Mouse (Mus musculus): Measurements from ENCODE around the gene D130043K22Rik. TPM values are rescaled to one million over a fixed set of nuclear protein-coding genes. Genes with fewer than 3 reads are reported as not detected.
A peak's percentile ranks its signal among the peaks of the same experiment; 100 is the strongest.
"Not testable (repeated sequence)": the region's sequence is repeated elsewhere in the genome, so short reads cannot be mapped to it uniquely, and the experiment has no call there.

Gene D130043K22Rik
- polyA plus RNA-seq, 1 experiment from 2014 or later: 0.11 TPM

DNA sequence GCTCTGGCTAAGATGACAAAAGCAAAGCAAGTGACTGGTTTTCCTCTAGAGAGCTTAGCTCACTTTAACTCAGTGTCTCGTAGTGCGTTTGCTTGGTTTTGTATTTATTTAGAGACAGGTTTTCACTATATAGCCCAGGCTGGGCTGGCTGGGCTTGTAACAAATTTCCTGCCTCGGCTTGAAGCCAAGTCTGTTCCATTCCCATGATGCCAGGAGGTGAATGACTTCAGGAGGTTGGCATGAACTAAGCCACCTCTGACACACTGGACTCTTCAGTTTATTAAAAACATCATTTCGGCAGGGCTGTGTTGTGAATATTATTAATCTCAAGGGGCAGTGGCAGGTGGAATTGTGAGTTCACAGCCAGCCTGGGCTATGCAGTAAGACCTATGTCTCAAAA is 19.3 kb upstream of the D130043K22Rik start:
- 90% methylated on average over 4 of the region's 4 CpGs for WGBS
- no peaks in the 10 kb centered on the region for H3K36me3 ChIP-seq (ENCODE audit: control insufficient read depth, insufficient read depth, low read length)
- no peak overlapping the region for H3K4me3 ChIP-seq (ENCODE audit: low read depth, low read length)
- ATAC-seq (ENCODE audit: insufficient number of reproducible peaks, low FRiP score, low TSS enrichment, low read depth) (no peak), DNase-seq (ENCODE audit: low spot score) (no peak)
- H3K4me1 ChIP-seq (ENCODE audit: control insufficient read depth, insufficient read depth, low read length): no peaks in the 10 kb centered on the region
- H3K9ac ChIP-seq (ENCODE audit: low read length): no peak overlapping the region
- H3K27ac ChIP-seq (replicated peaks; ENCODE audit: low read depth, low read length): no peak overlapping the region
- H3K4me2 ChIP-seq (ENCODE audit: low read depth, severe bottlenecking): no peak overlapping the region
- H3K27me3 ChIP-seq (ENCODE audit: control insufficient read depth, insufficient read depth, low read length): no peaks in the 10 kb centered on the region
- no peaks in the 10 kb centered on the region for H3K9me3 ChIP-seq (ENCODE audit: control insufficient read depth, low read length)

DNA sequence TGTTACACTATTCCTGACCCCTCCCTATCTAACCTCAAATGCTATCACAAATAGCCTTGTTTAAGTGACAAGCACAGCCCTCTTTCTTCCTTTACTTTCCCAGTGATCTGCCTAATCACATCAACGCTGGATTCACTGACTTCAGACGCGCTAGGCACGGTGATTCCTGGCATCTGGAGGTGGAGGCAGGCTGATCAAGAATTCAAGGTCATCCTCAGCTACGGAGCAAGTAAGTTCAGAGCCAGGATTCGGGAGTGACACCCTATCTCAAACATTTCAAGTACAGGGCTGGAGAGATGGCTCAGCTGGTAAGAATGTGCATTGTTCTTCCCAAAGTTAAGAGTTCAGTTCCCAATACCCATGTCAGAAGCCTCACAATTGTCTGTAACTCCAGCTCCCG is 18.8 kb upstream of the D130043K22Rik start:
- 86% methylated on average over 7 of the region's 7 CpGs for WGBS
- Histone ChIP-seq H3K4me3 (ENCODE audit: low read depth, low read length) (no peak overlapping the region), H3K9me3 (ENCODE audit: control insufficient read depth, low read length) (no peaks in the 10 kb centered on the region), H3K27ac (replicated peaks; ENCODE audit: low read depth, low read length) (no peak overlapping the region), H3K4me2 (ENCODE audit: low read depth, severe bottlenecking) (no peak overlapping the region), H3K36me3 (ENCODE audit: control insufficient read depth, insufficient read depth, low read length) (no peaks in the 10 kb centered on the region), H3K27me3 (ENCODE audit: control insufficient read depth, insufficient read depth, low read length) (no peaks in the 10 kb centered on the region), H3K9ac (ENCODE audit: low read length) (no peak overlapping the region), H3K4me1 (ENCODE audit: control insufficient read depth, insufficient read depth, low read length) (no peaks in the 10 kb centered on the region)
- DNase-seq (ENCODE audit: low spot score): no peak
- ATAC-seq (ENCODE audit: insufficient number of reproducible peaks, low FRiP score, low TSS enrichment, low read depth): no peak

DNA sequence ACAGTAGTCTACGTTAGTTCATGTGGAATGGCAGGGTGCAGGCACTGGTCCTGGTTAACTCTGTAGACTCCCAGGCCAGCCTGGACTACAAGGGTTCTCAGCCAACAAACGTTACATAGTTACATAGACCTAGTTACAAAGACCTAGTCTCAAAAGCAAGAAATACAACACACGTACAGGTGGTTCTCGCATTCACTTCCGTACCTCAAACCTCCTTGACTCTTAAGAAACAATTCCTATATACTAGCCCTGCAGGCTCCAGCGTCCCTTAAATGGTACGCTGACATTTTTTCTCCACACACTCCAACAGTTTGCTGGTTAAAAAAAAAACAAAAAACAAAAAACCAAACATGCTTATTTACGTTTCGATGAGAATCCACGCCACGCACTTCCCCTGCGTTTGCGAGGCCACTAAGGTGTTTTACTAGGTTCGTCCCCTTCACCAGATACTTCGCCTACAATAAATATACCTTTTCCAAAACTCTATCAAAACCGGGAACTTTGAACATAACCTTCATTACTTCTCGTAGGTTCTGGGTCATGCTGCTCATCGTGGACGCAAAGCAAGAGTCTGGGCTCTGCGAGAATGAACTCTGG is 14.1 kb upstream of the D130043K22Rik start:
- Histone ChIP-seq H3K9ac (ENCODE audit: low read length) (peak overlapping the region; percentile 75), H3K9me3 (ENCODE audit: control insufficient read depth, low read length) (no peaks in the 10 kb centered on the region), H3K4me2 (ENCODE audit: low read depth, severe bottlenecking) (peak overlapping the region; percentile 45), H3K4me1 (ENCODE audit: control insufficient read depth, insufficient read depth, low read length) (peaks cover 9% of the 10 kb centered on the region; the same call in 1 of the 2 replicates), H3K27ac (replicated peaks; ENCODE audit: low read depth, low read length) (no peak overlapping the region), H3K36me3 (ENCODE audit: control insufficient read depth, insufficient read depth, low read length) (no peaks in the 10 kb centered on the region), H3K27me3 (ENCODE audit: control insufficient read depth, insufficient read depth, low read length) (no peaks in the 10 kb centered on the region), H3K4me3 (ENCODE audit: low read depth, low read length) (peak overlapping the region; percentile 94)
- DNase-seq (ENCODE audit: low spot score): no peak
- ATAC-seq (ENCODE audit: insufficient number of reproducible peaks, low FRiP score, low TSS enrichment, low read depth): no peak
- 4% methylated on average over 20 of the region's 20 CpGs for WGBS

DNA sequence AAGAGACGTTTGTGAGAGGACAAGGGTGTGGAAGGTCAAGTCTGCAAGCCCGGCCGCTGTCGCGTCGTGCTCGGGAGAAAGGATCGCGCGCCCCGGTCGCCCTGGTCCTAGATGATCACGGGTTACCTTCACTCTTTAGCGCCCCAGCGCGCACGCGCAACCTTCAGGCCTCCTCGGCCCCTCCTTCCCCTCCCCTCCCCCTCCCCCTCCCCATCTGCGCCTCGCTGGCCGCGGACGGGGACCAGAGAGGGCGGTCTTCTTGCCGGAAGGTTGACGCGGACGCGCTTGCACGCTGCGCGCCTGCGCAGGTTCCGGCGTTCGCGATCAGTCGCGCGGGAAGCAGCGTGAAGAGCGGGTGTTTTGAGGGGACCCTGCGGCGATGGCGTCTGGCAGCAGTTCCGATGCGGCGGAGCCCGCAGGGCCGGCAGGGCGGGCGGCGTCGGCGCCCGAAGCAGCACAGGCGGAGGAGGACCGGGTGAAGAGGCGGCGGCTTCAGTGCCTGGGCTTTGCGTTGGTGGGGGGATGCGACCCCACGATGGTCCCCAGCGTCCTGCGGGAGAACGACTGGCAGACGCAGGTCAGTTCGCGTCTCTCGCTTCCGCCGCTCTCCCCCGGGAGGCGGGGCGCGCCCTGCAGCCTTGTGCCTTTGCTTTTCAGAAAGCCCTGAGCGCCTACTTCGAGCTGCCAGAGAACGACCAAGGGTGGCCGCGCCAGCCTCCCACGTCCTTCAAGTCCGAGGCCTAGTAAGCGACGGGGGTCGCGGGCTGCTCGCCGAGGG is 13.4 kb upstream of the D130043K22Rik start, which contains the start of the genes Acot13 and Tdp2:
TSS of gene Acot13 (minus strand) at position 188 of the 778 bp plus-strand sequence.
TSS of gene Tdp2 (plus strand) at position 327 of the 778 bp plus-strand sequence.
- ATAC-seq (ENCODE audit: insufficient number of reproducible peaks, low FRiP score, low TSS enrichment, low read depth) (peak; percentile 96), DNase-seq (ENCODE audit: low spot score) (peak; percentile 97)
- no peaks in the 10 kb centered on the region for H3K27me3 ChIP-seq (ENCODE audit: control insufficient read depth, insufficient read depth, low read length)
- no peaks in the 10 kb centered on the region for H3K36me3 ChIP-seq (ENCODE audit: control insufficient read depth, insufficient read depth, low read length)
- H3K27ac ChIP-seq (replicated peaks; ENCODE audit: low read depth, low read length): peak within 1 kb of the TSS; percentile 90
- H3K4me3 ChIP-seq (ENCODE audit: low read depth, low read length): peak within 1 kb of the TSS; percentile 94
- H3K4me1 ChIP-seq (ENCODE audit: control insufficient read depth, insufficient read depth, low read length): peaks cover 9% of the 10 kb centered on the region; the same call in 1 of the 2 replicates
- H3K9ac ChIP-seq (ENCODE audit: low read length): peak within 1 kb of the TSS; percentile 94
- WGBS: under 1% methylated on average over 75 of the region's 90 CpGs
- H3K4me2 ChIP-seq (ENCODE audit: low read depth, severe bottlenecking): peak within 1 kb of the TSS; percentile 70
- H3K9me3 ChIP-seq (ENCODE audit: control insufficient read depth, low read length): no peaks in the 10 kb centered on the region

DNA sequence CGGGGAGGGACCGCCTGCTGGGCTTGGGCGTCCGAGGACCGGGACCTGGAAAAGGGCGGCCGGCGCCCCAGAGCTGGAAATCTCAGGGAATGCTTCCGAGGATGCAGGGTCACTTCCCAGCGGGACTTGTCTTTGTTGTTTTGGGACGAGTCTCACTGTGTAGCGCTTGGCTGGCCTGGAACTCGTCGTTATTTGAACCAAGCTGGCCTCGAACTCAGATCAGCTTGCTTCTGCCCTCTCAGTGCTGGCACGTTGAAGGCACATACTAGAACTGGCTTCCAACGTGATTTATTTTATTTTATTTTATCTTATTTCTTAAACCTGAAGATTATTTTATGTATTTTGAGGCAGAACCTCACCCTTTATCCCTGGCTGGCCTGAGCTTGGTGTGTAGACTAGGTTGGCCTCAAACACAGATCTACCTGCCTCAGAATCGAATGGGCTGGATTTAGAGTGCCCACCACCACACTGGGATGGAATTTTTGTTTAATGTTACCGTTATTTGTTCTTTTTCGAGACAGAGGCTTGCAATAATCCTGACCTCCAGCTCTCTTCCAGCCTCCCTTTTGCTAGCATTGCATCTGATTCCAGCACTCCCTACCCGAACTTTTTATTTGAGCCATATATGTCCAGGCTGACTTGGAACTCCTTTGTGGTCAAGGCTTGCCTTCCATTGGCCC is 12.7 kb upstream of the D130043K22Rik start:
- Histone ChIP-seq H3K27me3 (ENCODE audit: control insufficient read depth, insufficient read depth, low read length) (no peaks in the 10 kb centered on the region), H3K27ac (replicated peaks; ENCODE audit: low read depth, low read length) (peak overlapping the region; percentile 90), H3K4me1 (ENCODE audit: control insufficient read depth, insufficient read depth, low read length) (peaks cover 9% of the 10 kb centered on the region; the same call in 1 of the 2 replicates), H3K9me3 (ENCODE audit: control insufficient read depth, low read length) (no peaks in the 10 kb centered on the region), H3K4me3 (ENCODE audit: low read depth, low read length) (peak overlapping the region; percentile 94), H3K4me2 (ENCODE audit: low read depth, severe bottlenecking) (peak overlapping the region; percentile 70), H3K36me3 (ENCODE audit: control insufficient read depth, insufficient read depth, low read length) (no peaks in the 10 kb centered on the region), H3K9ac (ENCODE audit: low read length) (peak overlapping the region; percentile 94)
- WGBS: 5% methylated on average over 21 of the region's 21 CpGs
- no peak for ATAC-seq (ENCODE audit: insufficient number of reproducible peaks, low FRiP score, low TSS enrichment, low read depth)
- no peak for DNase-seq (ENCODE audit: low spot score)

DNA sequence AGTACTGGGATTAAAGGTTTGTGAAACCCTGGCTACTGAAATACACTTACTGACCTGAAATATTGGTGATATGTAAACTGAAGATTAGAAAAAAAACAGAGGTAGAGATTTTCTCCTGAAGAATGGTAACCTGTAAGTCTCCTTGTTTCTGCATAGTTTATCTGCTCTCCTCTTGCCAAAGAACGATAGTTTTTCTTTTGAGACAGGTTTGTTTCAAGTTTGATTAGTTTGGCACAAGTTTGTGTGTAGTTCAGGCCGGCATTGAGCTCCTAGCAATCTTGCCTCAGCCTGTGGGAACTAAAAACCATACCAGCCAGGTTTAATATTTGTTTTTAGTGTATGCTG is 12.2 kb upstream of the D130043K22Rik start:
- H3K4me1 ChIP-seq (ENCODE audit: control insufficient read depth, insufficient read depth, low read length): peaks cover 9% of the 10 kb centered on the region; the same call in 1 of the 2 replicates
- DNase-seq (ENCODE audit: low spot score) (no peak), ATAC-seq (ENCODE audit: insufficient number of reproducible peaks, low FRiP score, low TSS enrichment, low read depth) (no peak)
- H3K9ac ChIP-seq (ENCODE audit: low read length): peak overlapping the region; percentile 94
- H3K4me3 ChIP-seq (ENCODE audit: low read depth, low read length): peak overlapping the region; percentile 94
- H3K27me3 ChIP-seq (ENCODE audit: control insufficient read depth, insufficient read depth, low read length): no peaks in the 10 kb centered on the region
- WGBS: 70% methylated on average over 2 of the region's 2 CpGs
- H3K36me3 ChIP-seq (ENCODE audit: control insufficient read depth, insufficient read depth, low read length): no peaks in the 10 kb centered on the region
- H3K27ac ChIP-seq (replicated peaks; ENCODE audit: low read depth, low read length): no peak overlapping the region
- no peaks in the 10 kb centered on the region for H3K9me3 ChIP-seq (ENCODE audit: control insufficient read depth, low read length)
- peak overlapping the region; percentile 70 for H3K4me2 ChIP-seq (ENCODE audit: low read depth, severe bottlenecking)

DNA sequence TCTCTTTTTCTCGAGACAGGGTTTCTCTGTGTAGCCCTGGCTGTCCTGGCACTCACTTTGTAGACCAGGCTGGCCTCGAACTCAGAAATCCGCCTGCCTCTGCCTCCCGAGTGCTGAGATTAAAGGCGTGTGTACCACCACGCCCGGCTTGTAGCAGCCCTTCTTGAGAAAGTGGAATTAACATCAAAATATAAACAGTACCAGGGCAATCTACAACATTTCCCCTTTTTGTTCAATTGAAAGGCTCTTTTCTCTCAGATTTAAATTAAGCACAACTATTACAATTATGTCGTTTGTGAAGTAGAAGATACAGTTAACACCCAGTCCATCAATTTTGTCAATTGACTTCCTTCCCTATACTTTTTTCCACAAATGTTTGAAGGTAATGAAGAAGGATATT is 7.2 kb upstream of the D130043K22Rik start:
- H3K4me3 ChIP-seq (ENCODE audit: low read depth, low read length); H3K4me2 ChIP-seq (ENCODE audit: low read depth, severe bottlenecking); H3K27ac ChIP-seq (replicated peaks; ENCODE audit: low read depth, low read length); H3K36me3 ChIP-seq (ENCODE audit: control insufficient read depth, insufficient read depth, low read length); DNase-seq (ENCODE audit: low spot score); ATAC-seq (ENCODE audit: insufficient number of reproducible peaks, low FRiP score, low TSS enrichment, low read depth); H3K9me3 ChIP-seq (ENCODE audit: control insufficient read depth, low read length); H3K27me3 ChIP-seq (ENCODE audit: control insufficient read depth, insufficient read depth, low read length); H3K4me1 ChIP-seq (ENCODE audit: control insufficient read depth, insufficient read depth, low read length); H3K9ac ChIP-seq (ENCODE audit: low read length): not testable (repeated sequence)
- 94% methylated on average over 8 of the region's 8 CpGs for WGBS

DNA sequence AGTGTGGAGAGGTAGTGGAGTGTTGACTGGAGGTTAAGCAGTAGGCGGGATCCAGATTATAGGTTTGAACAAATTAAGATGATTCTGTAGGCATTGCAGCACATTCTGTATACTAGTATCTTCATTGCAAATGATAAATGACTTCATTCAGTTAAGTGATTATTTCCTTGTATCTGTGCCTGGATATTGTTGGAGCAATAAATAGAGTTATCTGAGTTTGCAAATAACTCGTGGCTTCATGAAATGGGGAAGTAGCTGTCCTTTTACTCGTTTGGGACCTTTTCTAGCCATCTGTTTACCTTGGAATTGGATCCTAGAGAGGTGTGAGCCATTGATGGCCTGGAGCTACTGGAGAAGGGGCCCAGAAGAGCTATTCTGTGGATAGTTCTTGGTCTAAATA is 5.1 kb upstream of the D130043K22Rik start:
- Histone ChIP-seq H3K4me1 (ENCODE audit: control insufficient read depth, insufficient read depth, low read length) (peaks cover 1% of the 10 kb centered on the region; the same call in 1 of the 2 replicates), H3K36me3 (ENCODE audit: control insufficient read depth, insufficient read depth, low read length) (peaks cover 8% of the 10 kb centered on the region; the same call in 1 of the 2 replicates), H3K27ac (replicated peaks; ENCODE audit: low read depth, low read length) (no peak overlapping the region), H3K9me3 (ENCODE audit: control insufficient read depth, low read length) (no peaks in the 10 kb centered on the region), H3K4me3 (ENCODE audit: low read depth, low read length) (no peak overlapping the region), H3K9ac (ENCODE audit: low read length) (no peak overlapping the region), H3K4me2 (ENCODE audit: low read depth, severe bottlenecking) (no peak overlapping the region), H3K27me3 (ENCODE audit: control insufficient read depth, insufficient read depth, low read length) (no peaks in the 10 kb centered on the region)
- DNase-seq (ENCODE audit: low spot score) (no peak), ATAC-seq (ENCODE audit: insufficient number of reproducible peaks, low FRiP score, low TSS enrichment, low read depth) (no peak)
- WGBS: 81% methylated on average over 3 of the region's 3 CpGs
